Mouse (Mus musculus) spleen, adult 2 months (tissue): Measurements from ENCODE around the gene Ror1.

ENCODE experiments used
- CTCF ChIP-seq: fragments of 200-500 bp; IDR thresholded peaks from 2 replicates; pipeline ENCODE4 v1.5.1; 2011; ENCODE audit warnings: mild to moderate bottlenecking, inconsistent platforms; ENCODE audit not compliant: insufficient read depth, insufficient read length, insufficient replicate concordance; ENCODE audit errors: extremely low read depth
- POLR2A ChIP-seq: fragments of 200-500 bp; IDR thresholded peaks from 2 replicates; pipeline ENCODE4 v1.6.1; 2011; ENCODE audit warnings: low read depth, low read length, inconsistent platforms

- TF ChIP-seq POLR2A (no peak), CTCF (no peak)
These were observed 262.4 kb downstream of the Ror1 start for GRCm38 (mm10) chr4:100357881-100358589.
